Mouse (Mus musculus) myocyte (in vitro differentiated cells): ENCODE measurements around the gene Proz. TPM values are rescaled to one million over a fixed set of nuclear protein-coding genes. Genes with fewer than 3 reads are reported as not detected.

Experiments used
- H3K27me3 ChIP-seq: one replicate; pipeline ENCODE4 v1.6.1; 2011; ENCODE audit not compliant: control insufficient read depth, insufficient read depth, insufficient read length
- H3K36me3 ChIP-seq: one replicate; pipeline ENCODE4 v1.6.1; 2011; ENCODE audit not compliant: control insufficient read depth, insufficient read depth
- H3K4me2 ChIP-seq: one replicate; pipeline ENCODE4 v1.6.1; 2011; ENCODE audit warnings: low read depth, control low read depth
- H3K4me3 ChIP-seq: one replicate; pipeline ENCODE4 v1.5.1; 2011; ENCODE audit warnings: mild to moderate bottlenecking, control low read depth, moderate library complexity
- H3K79me2 ChIP-seq: one replicate; pipeline ENCODE4 v1.6.1; 2011; ENCODE audit not compliant: control insufficient read depth, insufficient read depth
- H3ac ChIP-seq: one replicate; pipeline ENCODE4 v1.6.1; 2011; ENCODE audit not compliant: control insufficient read depth, insufficient read length
- CEBPB ChIP-seq: IDR thresholded peaks from 2 replicates; pipeline ENCODE4 v1.6.1; 2011; ENCODE audit warnings: mild to moderate bottlenecking, moderate library complexity; ENCODE audit not compliant: poor library complexity, insufficient read depth, severe bottlenecking
- E2F4 ChIP-seq: IDR thresholded peaks from one replicate; pipeline ENCODE4 v1.6.1; 2011; ENCODE audit warnings: mild to moderate bottlenecking, control low read depth, moderate library complexity; ENCODE audit not compliant: insufficient read depth
- MAX ChIP-seq: IDR thresholded peaks from one replicate; pipeline ENCODE4 v1.6.1; 2011; ENCODE audit warnings: low read depth, mild to moderate bottlenecking, control low read depth
- MYOD1 ChIP-seq, 3 experiments: IDR thresholded peaks; one replicate each; pipeline ENCODE4 v1.6.1; 2011; ENCODE audit warnings: control low read depth in 2 of 3, low read depth in 2 of 3, mild to moderate bottlenecking in 2 of 3, moderate library complexity in 1 of 3; ENCODE audit not compliant: insufficient read length in 2 of 3, control insufficient read depth in 1 of 3
- MYOG ChIP-seq, 3 experiments: IDR thresholded peaks; one replicate each; pipeline ENCODE4 v1.6.1; 2011; ENCODE audit warnings: control low read depth in 2 of 3, low read depth in 2 of 3, mild to moderate bottlenecking in 2 of 3; ENCODE audit not compliant: insufficient read length in 2 of 3, control insufficient read depth in 1 of 3, insufficient read depth in 1 of 3
- POLR2A ChIP-seq: IDR thresholded peaks from one replicate; pipeline ENCODE4 v1.6.1; 2011; ENCODE audit warnings: low read depth, mild to moderate bottlenecking, control low read depth, moderate library complexity; ENCODE audit not compliant: insufficient read length
- POLR2AphosphoS2 ChIP-seq: IDR thresholded peaks from one replicate; pipeline ENCODE4 v1.6.1; 2011; ENCODE audit warnings: low read depth, control low read depth; ENCODE audit not compliant: insufficient read length
- REST ChIP-seq: IDR thresholded peaks from one replicate; pipeline ENCODE4 v1.6.1; 2011; ENCODE audit warnings: mild to moderate bottlenecking, control low read depth, moderate library complexity; ENCODE audit not compliant: insufficient read depth, insufficient read length
- SRF ChIP-seq: IDR thresholded peaks from one replicate; pipeline ENCODE4 v1.6.1; 2011; ENCODE audit warnings: low read depth; ENCODE audit not compliant: control insufficient read depth, insufficient read length
- TCF12 ChIP-seq: IDR thresholded peaks from one replicate; pipeline ENCODE4 v1.6.1; 2011; ENCODE audit warnings: mild to moderate bottlenecking, control low read depth; ENCODE audit not compliant: poor library complexity, insufficient read depth, severe bottlenecking
- TCF3 ChIP-seq: IDR thresholded peaks from one replicate; pipeline ENCODE4 v1.6.1; 2011; ENCODE audit warnings: low read depth, control low read depth; ENCODE audit not compliant: insufficient read length
- USF1 ChIP-seq: IDR thresholded peaks from one replicate; pipeline ENCODE4 v1.6.1; 2011; ENCODE audit warnings: low read depth, mild to moderate bottlenecking, control low read depth, moderate library complexity
- polyA plus RNA-seq: library from polyadenylated mRNA; unstranded; fragments of >200 nt; fragmentation: generic; extraction: Trizol; gene quantifications from one replicate; pipeline ENCODE4 v1.2.1, GENCODE M21; 2012; ENCODE audit warnings: missing spikeins

Gene Proz
- polyA plus RNA-seq, 1 experiment: 0.55 TPM

- TF ChIP-seq MYOG (IDR thresholded peaks at IDR 0.05; ENCODE audit: control insufficient read depth in 1 of 3, insufficient read depth in 1 of 3, insufficient read length in 2 of 3, low read depth in 2 of 3): no peak
- no peak for TF ChIP-seq REST
- TF ChIP-seq CEBPB: no peak
- TF ChIP-seq E2F4: no peak
- TF ChIP-seq MYOD1 (IDR thresholded peaks at IDR 0.05; ENCODE audit: control insufficient read depth in 1 of 3, insufficient read length in 2 of 3, low read depth in 2 of 3): no peak
- TF ChIP-seq USF1: no peak
- no peak for TF ChIP-seq POLR2AphosphoS2
- no peak for TF ChIP-seq TCF3
- no peak for TF ChIP-seq MAX
- no peak for TF ChIP-seq POLR2A
- no peak for TF ChIP-seq TCF12
- TF ChIP-seq SRF: no peak
- Histone ChIP-seq H3ac (no peak overlapping the region), H3K4me3 (no peak overlapping the region), H3K79me2 (no peaks in the 10 kb centered on the region), H3K27me3 (peaks cover 40% of the 10 kb centered on the region), H3K36me3 (no peaks in the 10 kb centered on the region), H3K4me2 (no peak overlapping the region)
These were observed 32.2 kb upstream of the Proz start for GRCm38 (mm10) chr8:13028482-13028881.

GRCm38 (mm10) chr8:13036346-13036812 lies 24.3 kb upstream of the Proz start:
- Histone ChIP-seq H3K27me3 (peaks cover 73% of the 10 kb centered on the region), H3K79me2 (no peaks in the 10 kb centered on the region), H3K36me3 (no peaks in the 10 kb centered on the region), H3K4me2 (no peak overlapping the region), H3K4me3 (no peak overlapping the region), H3ac (no peak overlapping the region)
- no peak for TF ChIP-seq TCF3
- no peak for TF ChIP-seq USF1
- TF ChIP-seq E2F4: no peak

- Histone ChIP-seq H3K36me3 (no peaks in the 10 kb centered on the region), H3K4me3 (no peak within 1 kb of the TSS), H3ac (no peak within 1 kb of the TSS), H3K27me3 (peaks cover 72% of the 10 kb centered on the region), H3K79me2 (no peaks in the 10 kb centered on the region), H3K4me2 (no peak within 1 kb of the TSS)
- TF ChIP-seq POLR2A (no peak), MYOD1 (IDR thresholded peaks at IDR 0.05; ENCODE audit: control insufficient read depth in 1 of 3, insufficient read length in 2 of 3, low read depth in 2 of 3) (no peak), TCF3 (no peak), CEBPB (no peak), USF1 (no peak), MYOG (IDR thresholded peaks at IDR 0.05; ENCODE audit: control insufficient read depth in 1 of 3, insufficient read depth in 1 of 3, insufficient read length in 2 of 3, low read depth in 2 of 3) (no peak), REST (no peak), MAX (no peak), TCF12 (no peak), POLR2AphosphoS2 (no peak), E2F4 (no peak), SRF (no peak)
These were observed 23.7 kb upstream of the Proz start, which contains the start of gene F10 for GRCm38 (mm10) chr8:13037015-13037414. Gene F10, plus strand, starts transcription at chr8:13037308.

- Histone ChIP-seq H3K4me3 (no peak overlapping the region), H3ac (no peak overlapping the region), H3K4me2 (no peak overlapping the region), H3K27me3 (peaks cover 66% of the 10 kb centered on the region), H3K36me3 (no peaks in the 10 kb centered on the region), H3K79me2 (no peaks in the 10 kb centered on the region)
- TF ChIP-seq MYOG (IDR thresholded peaks at IDR 0.05; ENCODE audit: control insufficient read depth in 1 of 3, insufficient read depth in 1 of 3, insufficient read length in 2 of 3, low read depth in 2 of 3) (no peak), REST (no peak), POLR2AphosphoS2 (no peak), MAX (no peak), MYOD1 (IDR thresholded peaks at IDR 0.05; ENCODE audit: control insufficient read depth in 1 of 3, insufficient read length in 2 of 3, low read depth in 2 of 3) (no peak), SRF (no peak), E2F4 (no peak), TCF3 (no peak), CEBPB (no peak), TCF12 (no peak), POLR2A (no peak), USF1 (no peak)
These were observed 23.1 kb upstream of the Proz start for GRCm38 (mm10) chr8:13037569-13037968.

- TF ChIP-seq SRF: no peak
- TF ChIP-seq TCF3: no peak
- TF ChIP-seq MYOG (IDR thresholded peaks at IDR 0.05; ENCODE audit: control insufficient read depth in 1 of 3, insufficient read depth in 1 of 3, insufficient read length in 2 of 3, low read depth in 2 of 3): no peak
- TF ChIP-seq POLR2AphosphoS2: no peak
- TF ChIP-seq MYOD1 (IDR thresholded peaks at IDR 0.05; ENCODE audit: control insufficient read depth in 1 of 3, insufficient read length in 2 of 3, low read depth in 2 of 3): no peak
- TF ChIP-seq CEBPB: no peak
- TF ChIP-seq MAX: no peak
- TF ChIP-seq POLR2A: no peak
- TF ChIP-seq TCF12: no peak
- TF ChIP-seq E2F4: no peak
- no peak for TF ChIP-seq USF1
- TF ChIP-seq REST: no peak
- H3K4me3 ChIP-seq: no peak overlapping the region
- H3K36me3 ChIP-seq: no peaks in the 10 kb centered on the region
- peaks cover 66% of the 10 kb centered on the region for H3K27me3 ChIP-seq
- H3K79me2 ChIP-seq: no peaks in the 10 kb centered on the region
- H3ac ChIP-seq: no peak overlapping the region
- no peak overlapping the region for H3K4me2 ChIP-seq
These were observed 21.7 kb upstream of the Proz start for GRCm38 (mm10) chr8:13039054-13039453.
